Mouse (Mus musculus) lung, adult 2 months (tissue): Measurements from ENCODE around the gene Atp8b2. TPM values are rescaled to one million over a fixed set of nuclear protein-coding genes. Genes with fewer than 3 reads are reported as not detected.

Experiments used
- DNase-seq: peaks from one replicate; pipeline ENCODE4 v3.0.0; 2022
- H3K4me1 ChIP-seq: fragments of 200-500 bp; 2 replicates; pipeline ENCODE4 v1.6.1; 2011; ENCODE audit warnings: low read length; ENCODE audit not compliant: control insufficient read depth, insufficient read depth
- H3K4me3 ChIP-seq: fragments of 200-500 bp; replicated peaks from 2 replicates; pipeline ENCODE3; 2011; ENCODE audit warnings: low read depth, mild to moderate bottlenecking, control low read depth, low read length; ENCODE audit errors: extremely low read depth
- CTCF ChIP-seq: fragments of 200-500 bp; IDR thresholded peaks from 2 replicates; pipeline ENCODE4 v1.5.1; 2011; ENCODE audit warnings: mild to moderate bottlenecking, low read length, control low read depth; ENCODE audit not compliant: insufficient read depth
- POLR2A ChIP-seq: fragments of 200-500 bp; IDR thresholded peaks from 2 replicates; pipeline ENCODE4 v1.6.1; 2011; ENCODE audit warnings: low read depth, mild to moderate bottlenecking, control low read depth, low read length, borderline replicate concordance; ENCODE audit errors: extremely low read depth
- WGBS: fragments of 180-500 bp; shearing (Covaris S2); methylation state at CpG from one replicate; pipeline ENCODE4 v1.1.7; 2018; 5-methylcytosine and 5-hydroxymethylcytosine counted together
- polyA plus RNA-seq: library from polyadenylated mRNA; depleted of rRNA; stranded (reverse); fragments of >200 nt; gene quantifications from 2 replicates; pipeline ENCODE4 v1.2.3, GENCODE M21; 2012

Gene Atp8b2
- polyA plus RNA-seq, 1 experiment = 52.7 TPM

DNA sequence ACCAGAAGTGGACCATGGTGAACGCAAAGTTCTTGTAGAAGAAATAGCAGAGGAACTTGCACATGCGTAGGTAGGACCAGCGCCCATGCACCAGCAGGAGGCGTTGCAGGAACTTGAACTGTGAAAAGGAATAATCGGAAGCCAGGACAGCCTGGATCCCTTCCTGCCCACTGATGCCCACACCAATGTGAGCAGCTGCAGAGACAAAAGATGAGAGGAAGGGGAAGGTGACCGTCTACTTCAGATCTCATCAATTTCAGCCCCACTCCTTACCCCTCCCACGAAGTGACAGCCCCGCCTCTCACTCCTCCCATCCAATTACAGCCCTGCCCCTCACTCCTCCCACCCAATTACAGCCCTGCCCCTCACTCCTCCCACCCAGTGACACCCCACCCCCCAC lies 18.3 kb downstream of the Atp8b2 start:
- Histone ChIP-seq H3K4me3 (no peak overlapping the region), H3K4me1 (no peaks in the 10 kb centered on the region)
- no peak for DNase-seq
- WGBS = 81% methylated on average over 8 of the region's 8 CpGs
- TF ChIP-seq CTCF (0 out of 2 replicates have a peak, but pooled peaks have one; percentile 5), POLR2A (no peak)

- TF ChIP-seq POLR2A = no peak
- TF ChIP-seq CTCF = no peak
- 81% methylated on average over 9 of the region's 9 CpGs for WGBS
- H3K4me1 ChIP-seq = no peaks in the 10 kb centered on the region
- H3K4me3 ChIP-seq = no peak overlapping the region
- no peak for DNase-seq
Observed at GRCm38 (mm10) chr3:89942894-89943293, 20.4 kb downstream of the Atp8b2 start.

DNA sequence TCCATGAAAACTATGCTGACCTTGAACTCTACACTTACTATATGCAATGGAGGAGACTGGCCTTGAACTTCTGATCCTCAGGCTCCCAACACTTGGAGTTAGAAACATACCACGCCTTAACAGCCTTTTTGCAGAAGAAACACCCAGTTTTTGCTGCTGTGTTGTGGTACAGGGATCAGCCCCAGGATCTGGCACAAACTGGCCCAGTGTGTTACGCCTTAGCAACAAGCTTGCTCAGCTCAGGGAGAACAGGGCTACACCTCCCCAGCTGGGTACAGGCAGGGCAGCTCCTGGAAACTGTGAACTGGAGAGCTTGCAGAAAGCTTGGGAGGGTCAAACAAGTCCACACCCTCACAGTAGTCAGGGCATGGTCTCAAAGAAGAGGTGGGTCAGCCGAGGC lies 26.8 kb downstream of the Atp8b2 start:
- Histone ChIP-seq H3K4me3 (no peak overlapping the region), H3K4me1 (no peaks in the 10 kb centered on the region)
- 86% methylated on average over 3 of the region's 3 CpGs for WGBS
- TF ChIP-seq POLR2A (no peak), CTCF (no peak)
- DNase-seq = no peak

GRCm38 (mm10) chr3:89932925-89933324 lies 30.4 kb downstream of the Atp8b2 start:
- 86% methylated on average over 2 of the region's 2 CpGs for WGBS
- no peak for DNase-seq
- TF ChIP-seq CTCF = no peak
- TF ChIP-seq POLR2A = no peak
- Histone ChIP-seq H3K4me1 (no peaks in the 10 kb centered on the region), H3K4me3 (no peak overlapping the region)

DNA sequence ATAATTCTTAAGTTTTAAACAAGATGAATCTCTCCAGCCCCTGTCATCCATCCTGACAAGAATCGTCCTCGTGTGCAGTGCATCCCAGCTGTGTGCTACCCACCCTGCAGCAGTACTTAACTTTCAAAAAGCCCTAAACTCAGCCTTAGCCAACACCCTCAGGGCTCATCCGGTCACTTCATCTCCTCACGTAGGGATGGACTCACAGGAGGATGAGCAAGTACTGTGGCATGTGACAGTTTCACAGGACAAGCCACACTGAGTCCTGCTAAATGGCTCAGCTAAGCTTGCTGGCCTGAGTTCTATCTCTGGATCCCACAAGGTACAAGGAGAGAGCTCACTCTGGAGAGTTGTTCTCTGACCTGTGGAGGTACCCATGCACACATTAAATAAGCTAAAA lies 34.4 kb downstream of the Atp8b2 start:
- TF ChIP-seq POLR2A (no peak), CTCF (no peak)
- DNase-seq = no peak
- no peak overlapping the region for H3K4me3 ChIP-seq
- 64% methylated on average over 4 of the region's 4 CpGs for WGBS
- H3K4me1 ChIP-seq = no peaks in the 10 kb centered on the region

- H3K4me1 ChIP-seq = no peaks in the 10 kb centered on the region
- TF ChIP-seq CTCF = no peak
- no peak for TF ChIP-seq POLR2A
- WGBS = 94% methylated on average over 1 of the region's 1 CpGs
Observed at GRCm38 (mm10) chr3:89926440-89926839, 36.9 kb downstream of the Atp8b2 start.

GRCm38 (mm10) chr3:89920711-89921110 lies 42.6 kb downstream of the Atp8b2 start:
- whole genome bisulfite sequencing = 52% methylated on average over 6 of the region's 6 CpGs
- H3K4me1 ChIP-seq = 0 out of 2 replicates have a peak, but pooled peaks cover 2% of the 10 kb centered on the region
- H3K4me3 ChIP-seq = no peak overlapping the region
- TF ChIP-seq CTCF (no peak), POLR2A (no peak)
- no peak for DNase-seq

More at GRCm38 (mm10) chr3:89926440-89926839, 36.9 kb downstream of the Atp8b2 start:
- no peak for DNase-seq
- H3K4me3 ChIP-seq = no peak overlapping the region

- H3K4me3 ChIP-seq = no peak overlapping the region
- 61% methylated on average over 3 of the region's 3 CpGs for WGBS
- TF ChIP-seq CTCF (no peak), POLR2A (no peak)
Observed at GRCm38 (mm10) chr3:89917408-89917807, 45.9 kb downstream of the Atp8b2 start.

DNA sequence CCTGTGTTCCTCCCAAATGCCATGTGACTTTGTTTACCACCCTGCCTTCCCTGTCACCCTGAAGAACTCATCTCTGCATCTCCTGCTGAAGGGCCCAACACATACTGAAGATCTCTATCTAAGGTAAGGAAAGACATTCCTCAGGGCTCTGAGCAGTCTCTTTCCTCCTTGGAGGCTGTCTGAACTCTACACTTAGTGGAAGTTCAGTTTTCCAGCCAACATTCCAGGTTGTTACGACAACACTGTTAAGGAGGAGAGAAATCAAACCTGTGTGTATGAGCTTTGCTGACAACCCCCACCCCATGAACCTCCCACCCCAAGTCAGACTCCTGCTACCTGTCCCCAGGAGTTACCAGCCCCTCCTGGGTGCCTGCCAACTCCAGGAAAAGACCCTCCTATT lies 46.7 kb downstream of the Atp8b2 start:
- no peak for DNase-seq
- Histone ChIP-seq H3K4me3 (no peak overlapping the region), H3K4me1 (peaks cover 5% of the 10 kb centered on the region; the same call in 1 of the 2 replicates)
- TF ChIP-seq POLR2A = no peak
- no peak for TF ChIP-seq CTCF
- WGBS = 65% methylated on average over 1 of the region's 1 CpGs

More at GRCm38 (mm10) chr3:89917408-89917807, 45.9 kb downstream of the Atp8b2 start:
- peaks cover 5% of the 10 kb centered on the region; the same call in 1 of the 2 replicates for H3K4me1 ChIP-seq
- DNase-seq = no peak

DNA sequence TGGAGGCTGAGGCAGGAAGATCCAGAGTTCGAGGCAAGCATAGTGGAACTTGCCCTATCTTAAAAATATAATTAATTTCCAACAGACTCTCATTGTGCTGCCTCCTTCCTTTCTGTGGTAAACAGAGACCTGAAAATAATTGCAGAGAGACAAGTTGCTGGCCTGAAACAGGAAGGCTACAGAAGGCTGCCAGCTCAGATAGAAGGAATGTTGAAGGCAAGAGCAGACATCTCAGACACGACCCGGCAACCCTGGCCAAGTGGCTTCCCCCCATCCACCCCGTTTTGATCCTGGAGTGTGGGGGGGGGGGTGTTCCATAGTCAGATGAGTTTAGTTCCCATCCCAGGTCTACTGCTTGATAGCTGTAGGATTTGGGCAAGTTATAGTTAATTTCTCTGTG lies 48.6 kb downstream of the Atp8b2 start:
- H3K4me1 ChIP-seq = peaks cover 8% of the 10 kb centered on the region; the same call in 1 of the 2 replicates
- no peak for DNase-seq
- WGBS = 26% methylated on average over 4 of the region's 4 CpGs
- TF ChIP-seq CTCF (no peak), POLR2A (no peak)
- no peak overlapping the region for H3K4me3 ChIP-seq

DNA sequence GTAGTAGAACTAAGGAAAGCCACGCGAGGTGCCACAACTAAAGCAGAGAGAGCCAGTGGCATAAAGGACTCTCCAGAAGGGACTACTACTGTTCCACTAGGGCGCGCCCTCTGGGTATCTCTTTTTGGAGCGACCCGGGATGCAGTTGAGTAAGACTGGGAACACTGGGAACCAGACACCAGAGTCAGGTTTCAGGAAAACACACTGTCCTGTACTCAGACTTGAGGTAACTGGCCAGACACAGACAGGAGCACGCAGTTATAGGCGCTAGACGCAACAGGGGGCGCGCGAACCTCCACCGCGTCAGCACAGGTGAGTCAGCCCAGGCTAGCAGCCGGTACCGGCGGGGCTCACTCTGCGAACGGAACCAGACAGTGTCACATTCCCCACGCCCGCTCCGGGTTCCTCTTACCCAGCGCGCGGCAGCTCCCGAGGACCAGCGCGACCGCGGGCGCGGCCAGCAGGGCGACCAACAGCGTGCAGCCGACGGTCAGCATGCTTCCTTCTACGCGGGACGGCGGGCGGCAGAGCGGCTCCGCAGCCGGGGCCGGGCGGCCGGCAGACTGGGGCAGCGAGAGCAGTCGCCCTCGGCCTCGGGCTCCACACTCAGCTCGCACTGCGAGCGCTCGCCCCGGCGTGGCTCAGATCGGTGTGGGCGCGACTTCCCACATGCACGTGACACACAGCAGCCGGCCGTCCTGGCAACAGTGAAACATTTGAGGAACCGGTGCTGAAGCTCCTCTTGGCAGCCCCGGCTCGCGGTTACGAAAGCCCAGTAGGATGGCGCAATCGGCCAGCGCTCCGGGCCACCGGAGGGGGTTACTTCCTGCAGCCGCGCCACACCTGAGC lies 50.5 kb downstream of the Atp8b2 start, which contains the start of gene Il6ra:
TSS of gene Il6ra (minus strand) at position 654 of the 849 bp plus-strand sequence.
- WGBS = 1% methylated on average over 75 of the region's 75 CpGs
- Histone ChIP-seq H3K4me3 (peak within 1 kb of the TSS; percentile 75), H3K4me1 (peaks cover 8% of the 10 kb centered on the region; the same call in 1 of the 2 replicates)
- peak; percentile 75; the same call in 1 of the 2 replicates for TF ChIP-seq POLR2A
- TF ChIP-seq CTCF = no peak
- DNase-seq = peak; percentile 91
